Mouse (Mus musculus): ENCODE results near the gene Acot13. TPM values are rescaled to one million over a fixed set of nuclear protein-coding genes. Genes with fewer than 3 reads are reported as not detected.

The Acot13 gene
- polyA plus RNA-seq, 1 experiment = 51.5 TPM

GRCm38 (mm10) chr13:24822663-24823343, 8.5 kb downstream of the Acot13 start:
- no peak for DNase-seq
- H3K4me3 ChIP-seq (ENCODE audit: control insufficient read depth, insufficient read depth, low read length) = no peak overlapping the region
- WGBS = 95% methylated on average over 16 of the region's 16 CpGs

GRCm38 (mm10) chr13:24819931-24820330, 11.4 kb downstream of the Acot13 start:
- TF ChIP-seq POLR2A (IDR thresholded peaks at IDR 0.05; ENCODE audit: control insufficient read depth, extremely low read depth, insufficient read depth, low read length, poor library complexity) = no peak
- no peak for TF ChIP-seq CTCF (IDR thresholded peaks at IDR 0.05; ENCODE audit: borderline replicate concordance, control insufficient read depth, extremely low read depth, insufficient read depth, low read length, poor library complexity)
- no peak for DNase-seq
- Histone ChIP-seq H3K27ac (ENCODE audit: control insufficient read depth, insufficient read depth, low read length) (no peak overlapping the region), H3K4me3 (ENCODE audit: control insufficient read depth, insufficient read depth, low read length) (no peak overlapping the region), H3K4me1 (replicated peaks; ENCODE audit: control insufficient read depth, insufficient read depth, low read length) (no peaks in the 10 kb centered on the region), H3K36me3 (ENCODE audit: control insufficient read depth, insufficient read depth, low read length) (peaks cover 11% of the 10 kb centered on the region), H3K27me3 (ENCODE audit: control insufficient read depth, insufficient read depth, low read length) (no peaks in the 10 kb centered on the region)
- WGBS = 97% methylated on average over 1 of the region's 1 CpGs

More at GRCm38 (mm10) chr13:24822663-24823343, 8.5 kb downstream of the Acot13 start:
- no peak for TF ChIP-seq CTCF (IDR thresholded peaks at IDR 0.05; ENCODE audit: borderline replicate concordance, control insufficient read depth, extremely low read depth, insufficient read depth, low read length, poor library complexity)
- TF ChIP-seq POLR2A (IDR thresholded peaks at IDR 0.05; ENCODE audit: control insufficient read depth, extremely low read depth, insufficient read depth, low read length, poor library complexity) = no peak
- H3K27me3 ChIP-seq (ENCODE audit: control insufficient read depth, insufficient read depth, low read length) = no peaks in the 10 kb centered on the region
- no peaks in the 10 kb centered on the region for H3K4me1 ChIP-seq (replicated peaks; ENCODE audit: control insufficient read depth, insufficient read depth, low read length)
- no peak overlapping the region for H3K27ac ChIP-seq (ENCODE audit: control insufficient read depth, insufficient read depth, low read length)
- H3K36me3 ChIP-seq (ENCODE audit: control insufficient read depth, insufficient read depth, low read length) = 0 out of 2 replicates have a peak, but pooled peaks cover 6% of the 10 kb centered on the region

- DNase-seq = no peak
- no peak overlapping the region for H3K4me3 ChIP-seq (ENCODE audit: control insufficient read depth, insufficient read depth, low read length)
- H3K4me1 ChIP-seq (replicated peaks; ENCODE audit: control insufficient read depth, insufficient read depth, low read length) = no peaks in the 10 kb centered on the region
- H3K36me3 ChIP-seq (ENCODE audit: control insufficient read depth, insufficient read depth, low read length) = peaks cover 37% of the 10 kb centered on the region
- H3K27me3 ChIP-seq (ENCODE audit: control insufficient read depth, insufficient read depth, low read length) = no peaks in the 10 kb centered on the region
- H3K27ac ChIP-seq (ENCODE audit: control insufficient read depth, insufficient read depth, low read length) = no peak overlapping the region
- no peak for TF ChIP-seq POLR2A (IDR thresholded peaks at IDR 0.05; ENCODE audit: control insufficient read depth, extremely low read depth, insufficient read depth, low read length, poor library complexity)
- no peak for TF ChIP-seq CTCF (IDR thresholded peaks at IDR 0.05; ENCODE audit: borderline replicate concordance, control insufficient read depth, extremely low read depth, insufficient read depth, low read length, poor library complexity)
- 90% methylated on average over 4 of the region's 4 CpGs for WGBS
These were observed 14.9 kb downstream of the Acot13 start for GRCm38 (mm10) chr13:24816125-24817092.

- 100% methylated on average over 1 of the region's 1 CpGs for WGBS
- Histone ChIP-seq H3K27me3 (ENCODE audit: control insufficient read depth, insufficient read depth, low read length) (no peaks in the 10 kb centered on the region), H3K36me3 (ENCODE audit: control insufficient read depth, insufficient read depth, low read length) (peaks cover 50% of the 10 kb centered on the region), H3K27ac (ENCODE audit: control insufficient read depth, insufficient read depth, low read length) (no peak overlapping the region), H3K4me3 (ENCODE audit: control insufficient read depth, insufficient read depth, low read length) (no peak overlapping the region), H3K4me1 (replicated peaks; ENCODE audit: control insufficient read depth, insufficient read depth, low read length) (no peaks in the 10 kb centered on the region)
- DNase-seq = no peak
- TF ChIP-seq POLR2A (IDR thresholded peaks at IDR 0.05; ENCODE audit: control insufficient read depth, extremely low read depth, insufficient read depth, low read length, poor library complexity) (no peak), CTCF (IDR thresholded peaks at IDR 0.05; ENCODE audit: borderline replicate concordance, control insufficient read depth, extremely low read depth, insufficient read depth, low read length, poor library complexity) (no peak)
These were observed 16.7 kb downstream of the Acot13 start for GRCm38 (mm10) chr13:24814616-24815015.

GRCm38 (mm10) chr13:24812521-24812920, 18.8 kb downstream of the Acot13 start:
- H3K4me3 ChIP-seq (ENCODE audit: control insufficient read depth, insufficient read depth, low read length) = no peak overlapping the region
- no peak for TF ChIP-seq CTCF (IDR thresholded peaks at IDR 0.05; ENCODE audit: borderline replicate concordance, control insufficient read depth, extremely low read depth, insufficient read depth, low read length, poor library complexity)
- TF ChIP-seq POLR2A (IDR thresholded peaks at IDR 0.05; ENCODE audit: control insufficient read depth, extremely low read depth, insufficient read depth, low read length, poor library complexity) = no peak
- H3K27ac ChIP-seq (ENCODE audit: control insufficient read depth, insufficient read depth, low read length) = no peak overlapping the region
- DNase-seq = no peak
- no peaks in the 10 kb centered on the region for H3K27me3 ChIP-seq (ENCODE audit: control insufficient read depth, insufficient read depth, low read length)
- H3K36me3 ChIP-seq (ENCODE audit: control insufficient read depth, insufficient read depth, low read length) = peaks cover 69% of the 10 kb centered on the region
- WGBS = 96% methylated on average over 2 of the region's 2 CpGs
- H3K4me1 ChIP-seq (replicated peaks; ENCODE audit: control insufficient read depth, insufficient read depth, low read length) = no peaks in the 10 kb centered on the region

GRCm38 (mm10) chr13:24806079-24806478, 25.3 kb downstream of the Acot13 start:
- Histone ChIP-seq H3K27ac (ENCODE audit: control insufficient read depth, insufficient read depth, low read length) (no peak overlapping the region), H3K4me3 (ENCODE audit: control insufficient read depth, insufficient read depth, low read length) (no peak overlapping the region), H3K27me3 (ENCODE audit: control insufficient read depth, insufficient read depth, low read length) (no peaks in the 10 kb centered on the region), H3K4me1 (replicated peaks; ENCODE audit: control insufficient read depth, insufficient read depth, low read length) (peaks cover 5% of the 10 kb centered on the region), H3K36me3 (ENCODE audit: control insufficient read depth, insufficient read depth, low read length) (peaks cover 58% of the 10 kb centered on the region)
- TF ChIP-seq CTCF (IDR thresholded peaks at IDR 0.05; ENCODE audit: borderline replicate concordance, control insufficient read depth, extremely low read depth, insufficient read depth, low read length, poor library complexity) = no peak
- no peak for DNase-seq
